Mouse (Mus musculus): Measurements from ENCODE around the gene Gm45618. TPM values are rescaled to one million over a fixed set of nuclear protein-coding genes. Genes with fewer than 3 reads are reported as not detected.

Gm45618 gene
- not detected for total RNA-seq (2023)

GRCm38 (mm10) chr7:142120629-142121028 lies at the start of gene Gm45618:
Gm45618 (minus strand) TSS chr7:142120729.

GRCm38 (mm10) chr7:142165639-142166038 lies 45.1 kb upstream of the Gm45618 start, which contains the start of gene Gm4553:
Gm4553 (minus strand) TSS chr7:142165739.

GRCm38 (mm10) chr7:142157013-142157412 lies 36.5 kb upstream of the Gm45618 start, which contains the start of gene Gm29735:
Gm29735 (minus strand) TSS chr7:142157113.

GRCm38 (mm10) chr7:142144507-142144906 lies 24.0 kb upstream of the Gm45618 start, which contains the start of gene Gm45337:
Gm45337 (minus strand) TSS chr7:142144607.

GRCm38 (mm10) chr7:142135934-142136333 lies 15.4 kb upstream of the Gm45618 start, which contains the start of gene Gm39115:
Gm39115 (minus strand) TSS chr7:142136034.

GRCm38 (mm10) chr7:142095183-142095931 lies 25.2 kb downstream of the Gm45618 start, which contains the start of gene Dusp8:
Dusp8 (minus strand) TSS chr7:142095843.

Other genes with a start within 250 kb of the Gm45618 start
- 10 to 100 TPM; 54.5 to 59.5 TPM for gene Tollip, start 202.2 kb downstream of the Gm45618 start, total RNA-seq (2023)
- gene Brsk2, start 171.0 kb downstream of the Gm45618 start, total RNA-seq (2023) = not detected
- gene Mob2, start 59.7 kb downstream of the Gm45618 start, total RNA-seq (2023) = 10 to 100 TPM; 51.1 to 64.6 TPM
- 1 to 10 TPM in 1 of 2 experiments, under 1 TPM in 1; 0.44 to 1.4 TPM for gene Dusp8, start 24.9 kb downstream of the Gm45618 start, total RNA-seq (2023)
- not detected for gene Gm39115, start 15.3 kb upstream of the Gm45618 start, total RNA-seq (2023)
- gene Gm45337, start 23.9 kb upstream of the Gm45618 start, total RNA-seq (2023) = not detected
- not detected for gene Gm29735, start 36.4 kb upstream of the Gm45618 start, total RNA-seq (2023)
- gene Gm4553, start 45.0 kb upstream of the Gm45618 start, total RNA-seq (2023) = not detected
- gene Krtap5-2, start 55.3 kb upstream of the Gm45618 start, total RNA-seq (2023) = not detected
- not detected for gene Gm10153, start 69.7 kb upstream of the Gm45618 start, total RNA-seq (2023)
- not detected for gene Krtap5-3, start 80.6 kb upstream of the Gm45618 start, total RNA-seq (2023)
- gene Gm7579, start 91.1 kb upstream of the Gm45618 start, total RNA-seq (2023) = not detected
- gene Krtap5-5, start 109.2 kb upstream of the Gm45618 start, total RNA-seq (2023) = not detected
- gene Gm40460, start 120.3 kb upstream of the Gm45618 start, total RNA-seq (2023) = not detected
- gene Gm2431, start 137.6 kb upstream of the Gm45618 start, total RNA-seq (2023) = not detected
- not detected for gene Gm4559, start 153.6 kb upstream of the Gm45618 start, total RNA-seq (2023)
- gene Krtap5-1, start 176.4 kb upstream of the Gm45618 start, total RNA-seq (2023) = not detected
- gene Krtap5-4, start 182.8 kb upstream of the Gm45618 start, total RNA-seq (2023) = not detected